Mouse (Mus musculus) embryonic facial prominence, embryonic 14.5 days (tissue): ENCODE results near the gene Mansc1. TPM values are rescaled to one million over a fixed set of nuclear protein-coding genes. Genes with fewer than 3 reads are reported as not detected.
"Not testable (repeated sequence)": the region's sequence is repeated elsewhere in the genome, so short reads cannot be mapped to it uniquely, and the experiment has no call there.

Experiments used
- ATAC-seq: fragments of 200-750 bp; cut with Nextera tagmentation; 2 replicates; pipeline ENCODE4 v1.8.0; 2017; ENCODE audit warnings: low read depth, moderate number of reproducible peaks, moderate TSS enrichment
- DNase-seq: peaks from one replicate; pipeline ENCODE4 v3.0.0-alpha.2; 2015; ENCODE audit warnings: low spot score
- H3K27ac ChIP-seq: fragments of 300-500 bp; sonication (generic); replicated peaks from 2 replicates; pipeline ENCODE4 v1.5.1; 2014; ENCODE audit warnings: low read depth, mild to moderate bottlenecking, low read length, moderate library complexity
- H3K27me3 ChIP-seq: fragments of 300-500 bp; sonication (generic); replicated peaks from 2 replicates; pipeline ENCODE4 v1.6.1; 2014; ENCODE audit warnings: low read length; ENCODE audit not compliant: control insufficient read depth, insufficient read depth
- H3K36me3 ChIP-seq: fragments of 300-500 bp; sonication (generic); 2 replicates; pipeline ENCODE4 v1.6.1; 2014; ENCODE audit warnings: low read length, mixed read lengths; ENCODE audit not compliant: control insufficient read depth, insufficient read depth
- H3K4me1 ChIP-seq: fragments of 300-500 bp; sonication (generic); 2 replicates; pipeline ENCODE4 v1.6.1; 2014; ENCODE audit warnings: antibody characterized with exemption, low read length; ENCODE audit not compliant: control insufficient read depth, insufficient read depth
- H3K4me2 ChIP-seq: fragments of 300-500 bp; sonication (generic); 2 replicates; pipeline ENCODE4 v1.6.1; 2014; ENCODE audit warnings: low read depth, mild to moderate bottlenecking, low read length, moderate library complexity, mixed read lengths
- H3K4me3 ChIP-seq: fragments of 300-500 bp; sonication (generic); 2 replicates; pipeline ENCODE4 v1.5.1; 2014; ENCODE audit warnings: low read depth, mild to moderate bottlenecking, low read length
- H3K9ac ChIP-seq: fragments of 300-500 bp; sonication (generic); 2 replicates; pipeline ENCODE4 v1.6.1; 2014; ENCODE audit warnings: low read depth, mild to moderate bottlenecking, low read length, moderate library complexity, mixed read lengths
- H3K9me3 ChIP-seq: fragments of 300-500 bp; sonication (generic); 2 replicates; pipeline ENCODE4 v1.6.1; 2016; ENCODE audit warnings: low read length; ENCODE audit not compliant: control insufficient read depth
- WGBS: fragments of 180-500 bp; shearing (Covaris S2); extraction: QIAGEN DNeasy Blood & Tissue Kit; methylation state at CpG from one replicate; pipeline ENCODE4 v1.1.7; 2014; 5-methylcytosine and 5-hydroxymethylcytosine counted together
- polyA plus RNA-seq: library from polyadenylated mRNA; unstranded; fragments of >200 nt; fragmentation: Nextera tagmentation; extraction: Ambion mirVana; gene quantifications from 2 replicates; pipeline ENCODE4 v1.2.1, GENCODE M21; 2014

Mansc1 gene
- polyA plus RNA-seq: 1.9 and 2.1 TPM in 2 replicates

DNA sequence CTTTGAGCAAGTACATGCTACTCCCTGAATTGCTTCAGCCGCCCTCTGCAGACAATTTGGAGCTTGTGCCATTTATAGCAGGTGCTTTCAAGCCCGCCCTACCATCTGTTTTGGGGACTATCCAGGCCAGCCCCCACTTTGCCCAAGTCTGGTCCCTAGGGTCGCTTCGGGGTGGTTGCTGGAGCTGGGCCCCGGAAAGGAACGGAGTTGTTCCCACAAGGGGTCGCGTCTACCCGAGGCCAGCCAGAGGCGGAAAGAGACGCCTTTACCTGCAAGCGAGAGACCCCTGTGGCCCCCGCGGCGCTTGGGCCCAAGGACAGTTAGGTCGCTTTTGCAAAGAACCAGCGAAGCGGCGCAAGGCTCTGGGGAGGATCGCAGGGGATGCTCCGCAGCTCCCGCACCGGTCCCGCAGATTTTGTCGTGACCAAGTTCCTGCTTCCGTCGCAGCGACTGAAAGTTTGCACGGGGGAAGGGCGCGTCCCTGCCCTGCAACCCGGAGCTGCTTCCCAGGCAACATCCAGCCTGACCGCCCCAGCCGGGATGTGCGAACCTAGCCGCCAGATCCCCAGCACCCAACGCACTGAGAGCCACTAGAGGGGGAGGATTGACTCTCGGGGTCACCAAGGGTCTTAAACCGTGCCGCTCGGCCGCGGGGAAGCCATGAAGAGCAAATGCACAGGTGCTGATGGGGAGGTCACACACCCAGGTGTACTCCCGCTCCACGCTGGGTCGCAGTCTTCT is at the start of gene Mansc1:
Gene Mansc1, minus strand, starts transcription at position 542 of the 741 bp plus-strand sequence.
- DNase-seq (no peak), ATAC-seq (peak; percentile 61; the same call in 1 of the 2 replicates)
- Histone ChIP-seq H3K27ac (no peak within 1 kb of the TSS), H3K4me1 (0 out of 2 replicates have a peak, but pooled peaks cover 3% of the 10 kb centered on the region), H3K9ac (peak within 1 kb of the TSS; percentile 66), H3K36me3 (no peaks in the 10 kb centered on the region), H3K9me3 (0 out of 2 replicates have a peak, but pooled peaks cover 4% of the 10 kb centered on the region), H3K27me3 (peaks cover 10% of the 10 kb centered on the region; the same call in 1 of the 2 replicates), H3K4me3 (peak within 1 kb of the TSS; percentile 52), H3K4me2 (peak within 1 kb of the TSS; percentile 94)
- WGBS: 2% methylated on average over 31 of the region's 46 CpGs

DNA sequence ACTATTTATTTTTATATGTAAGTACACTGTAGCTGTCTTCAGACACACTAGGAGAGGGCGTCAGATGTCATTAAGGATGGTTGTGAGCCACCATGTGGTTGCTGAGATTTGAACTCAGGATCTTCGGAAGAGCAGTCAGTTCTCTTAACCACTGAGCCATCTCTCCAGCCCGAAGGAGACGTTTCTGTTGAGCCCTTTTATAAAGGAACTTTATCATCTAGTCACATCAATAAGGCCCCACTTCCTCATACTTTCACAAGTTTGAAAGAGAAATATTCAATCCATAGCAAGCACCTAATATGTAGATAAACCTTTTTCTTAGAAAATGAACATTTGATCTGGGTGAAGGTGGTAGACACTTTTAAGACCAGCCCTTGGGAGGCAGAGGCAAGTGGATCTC is 47.0 kb upstream of the Mansc1 start:
- 82% methylated on average over 4 of the region's 4 CpGs for WGBS
- not testable (repeated sequence) for H3K27me3 ChIP-seq

GRCm38 (mm10) chr6:134678037-134678436 is 45.7 kb upstream of the Mansc1 start:
- H3K27ac ChIP-seq: no peak overlapping the region
- no peaks in the 10 kb centered on the region for H3K4me1 ChIP-seq
- ATAC-seq (no peak), DNase-seq (no peak)
- no peak overlapping the region for H3K4me2 ChIP-seq
- H3K9me3 ChIP-seq: no peaks in the 10 kb centered on the region
- H3K36me3 ChIP-seq: no peaks in the 10 kb centered on the region
- no peak overlapping the region for H3K9ac ChIP-seq
- 81% methylated on average over 3 of the region's 3 CpGs for WGBS
- no peaks in the 10 kb centered on the region for H3K27me3 ChIP-seq
- H3K4me3 ChIP-seq: no peak overlapping the region

More for the DNA sequence above, 47.0 kb upstream of the Mansc1 start:
- H3K4me2 ChIP-seq, H3K9me3 ChIP-seq, H3K9ac ChIP-seq, H3K4me1 ChIP-seq, H3K36me3 ChIP-seq, H3K27ac ChIP-seq, ATAC-seq, H3K4me3 ChIP-seq, DNase-seq: not testable (repeated sequence)

DNA sequence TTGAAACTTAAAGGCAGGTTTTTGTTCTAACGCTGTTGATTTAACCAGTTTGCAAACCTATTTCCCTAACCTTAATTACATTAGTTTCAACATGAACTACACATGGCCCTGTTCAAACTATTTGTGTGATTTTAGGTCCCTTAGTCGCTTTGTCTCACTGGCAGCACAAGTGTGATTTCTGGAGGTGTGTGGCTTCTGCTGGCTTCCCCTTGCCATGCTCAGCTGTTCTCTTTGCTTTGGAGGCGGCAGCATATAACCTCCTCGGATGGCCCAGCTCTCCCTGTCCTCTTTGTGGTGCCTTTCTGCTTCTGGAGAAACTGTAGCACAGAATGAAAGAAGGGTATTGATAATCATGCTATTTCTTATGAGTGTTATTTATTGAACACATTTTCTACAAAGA is 45.2 kb upstream of the Mansc1 start:
- H3K4me1 ChIP-seq: no peaks in the 10 kb centered on the region
- H3K4me2 ChIP-seq: no peak overlapping the region
- H3K27ac ChIP-seq: no peak overlapping the region
- H3K36me3 ChIP-seq: no peaks in the 10 kb centered on the region
- DNase-seq (no peak), ATAC-seq (no peak)
- WGBS: 84% methylated on average over 4 of the region's 4 CpGs
- H3K27me3 ChIP-seq: no peaks in the 10 kb centered on the region
- H3K9ac ChIP-seq: no peak overlapping the region
- no peak overlapping the region for H3K4me3 ChIP-seq
- H3K9me3 ChIP-seq: no peaks in the 10 kb centered on the region

GRCm38 (mm10) chr6:134673712-134674111 is 41.4 kb upstream of the Mansc1 start:
- not testable (repeated sequence) for DNase-seq, H3K9me3 ChIP-seq, H3K36me3 ChIP-seq, H3K4me3 ChIP-seq, H3K27me3 ChIP-seq, H3K4me1 ChIP-seq, ATAC-seq, H3K4me2 ChIP-seq, H3K27ac ChIP-seq, H3K9ac ChIP-seq
- WGBS: 86% methylated on average over 6 of the region's 8 CpGs

DNA sequence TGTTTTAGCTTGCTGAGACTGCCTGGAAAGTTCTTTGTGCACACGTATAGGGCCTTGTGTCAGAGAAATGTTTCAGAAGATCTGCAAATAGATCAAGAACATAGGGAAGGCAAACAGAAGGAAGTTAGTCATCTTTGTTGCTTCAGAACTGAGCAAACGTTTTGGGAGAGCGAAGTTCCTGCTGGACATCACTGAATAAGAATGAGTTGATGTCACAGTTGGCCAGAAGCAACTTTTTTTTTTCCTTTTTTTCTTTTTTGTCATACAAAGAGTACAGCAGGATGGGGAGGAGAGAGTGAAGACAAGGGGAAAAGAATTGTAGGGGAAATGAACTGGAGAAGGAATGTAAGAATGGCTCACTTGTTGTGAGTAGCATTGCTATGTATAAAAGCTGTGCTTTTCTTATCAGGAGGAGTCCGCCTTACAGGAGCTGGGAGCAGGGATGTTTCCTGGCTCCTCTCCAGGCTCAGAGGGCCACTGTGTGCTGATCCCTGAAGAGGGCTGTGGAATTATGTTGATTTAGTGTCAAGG is 38.7 kb upstream of the Mansc1 start:
- DNase-seq: peak; percentile 31
- peaks cover 5% of the 10 kb centered on the region; the same call in 1 of the 2 replicates for H3K4me1 ChIP-seq
- no peak overlapping the region for H3K4me2 ChIP-seq
- 52% methylated on average over 4 of the region's 4 CpGs for WGBS
- no peaks in the 10 kb centered on the region for H3K27me3 ChIP-seq
- no peak for ATAC-seq
- no peaks in the 10 kb centered on the region for H3K36me3 ChIP-seq
- no peak overlapping the region for H3K9ac ChIP-seq
- no peak overlapping the region for H3K4me3 ChIP-seq
- no peak overlapping the region for H3K27ac ChIP-seq
- H3K9me3 ChIP-seq: no peaks in the 10 kb centered on the region

DNA sequence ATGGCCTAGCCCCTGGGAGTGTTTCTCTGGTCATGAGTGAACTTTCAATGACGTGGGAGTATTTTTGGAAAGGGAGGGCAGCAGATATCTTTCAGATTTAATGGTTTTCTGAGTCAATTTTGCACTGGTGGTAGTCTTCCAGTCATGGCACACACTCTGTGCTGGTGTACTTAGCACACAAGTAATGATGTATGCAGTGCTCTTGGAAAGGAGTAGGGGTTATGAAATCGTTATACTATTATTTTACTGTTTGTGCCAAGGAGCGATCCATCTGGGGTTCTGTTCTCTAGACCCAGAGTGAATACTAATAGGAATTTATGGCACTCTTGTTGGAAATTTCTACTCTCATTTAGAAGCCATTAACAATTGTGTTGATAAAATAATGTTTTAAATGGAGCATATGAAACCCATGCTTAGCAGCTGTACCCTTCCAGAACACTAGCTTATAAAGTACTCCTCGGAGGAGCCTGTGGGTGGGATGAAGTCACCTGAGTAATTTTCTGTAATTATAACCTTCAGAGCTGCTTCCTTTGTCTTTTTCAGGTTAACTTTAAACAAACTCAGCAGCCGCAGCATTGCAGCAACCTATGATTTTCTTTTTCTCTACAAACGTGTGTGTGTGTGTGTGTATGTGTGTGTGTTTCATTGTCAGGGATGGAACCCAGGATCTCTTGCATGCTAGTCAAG is 37.0 kb upstream of the Mansc1 start:
- Histone ChIP-seq H3K4me3 (no peak overlapping the region), H3K4me2 (no peak overlapping the region), H3K9ac (no peak overlapping the region), H3K27me3 (no peaks in the 10 kb centered on the region), H3K9me3 (no peaks in the 10 kb centered on the region), H3K36me3 (no peaks in the 10 kb centered on the region), H3K4me1 (peaks cover 5% of the 10 kb centered on the region; the same call in 1 of the 2 replicates), H3K27ac (no peak overlapping the region)
- DNase-seq (no peak), ATAC-seq (no peak)
- 70% methylated on average over 6 of the region's 6 CpGs for WGBS

DNA sequence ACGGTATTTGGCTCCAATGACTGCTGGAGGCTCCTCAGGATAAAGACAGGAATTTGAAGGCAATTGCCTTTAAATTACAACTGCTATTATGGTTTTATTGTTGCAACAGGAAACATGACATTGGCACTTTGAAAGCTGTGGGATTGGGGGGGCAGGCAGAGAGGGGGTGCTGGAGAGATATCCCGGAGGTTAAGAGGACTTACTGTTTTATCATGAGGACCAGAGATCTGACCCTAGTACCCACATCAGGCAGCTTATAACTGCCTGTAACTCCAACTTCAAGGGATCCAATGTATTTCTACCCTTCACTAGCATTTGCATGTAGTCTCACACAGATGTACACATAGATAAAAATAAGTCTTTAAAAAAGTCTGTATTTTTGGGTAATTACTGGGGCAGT is 36.2 kb upstream of the Mansc1 start:
- Histone ChIP-seq H3K27ac (no peak overlapping the region), H3K4me2 (no peak overlapping the region), H3K36me3 (no peaks in the 10 kb centered on the region), H3K4me3 (no peak overlapping the region), H3K9me3 (no peaks in the 10 kb centered on the region), H3K27me3 (no peaks in the 10 kb centered on the region), H3K9ac (no peak overlapping the region), H3K4me1 (peaks cover 5% of the 10 kb centered on the region; the same call in 1 of the 2 replicates)
- 77% methylated on average over 2 of the region's 2 CpGs for WGBS
- ATAC-seq: no peak
- DNase-seq: no peak
